Mouse (Mus musculus) forebrain, embryonic 11.5 days (tissue): ENCODE results near the gene Flcn. TPM values are rescaled to one million over a fixed set of nuclear protein-coding genes. Genes with fewer than 3 reads are reported as not detected.

Experiments
- ATAC-seq: fragments of 200-750 bp; cut with Nextera tagmentation; replicated peaks from 2 replicates; pipeline ENCODE4 v1.8.0; 2017; ENCODE audit warnings: moderate TSS enrichment; ENCODE audit not compliant: low FRiP score
- DNase-seq: peaks from one replicate; pipeline ENCODE4 v3.0.0-alpha.2; 2017; ENCODE audit warnings: low spot score
- H3K27ac ChIP-seq: fragments of 300-500 bp; sonication (generic); 2 replicates; pipeline ENCODE4 v1.5.1; 2014; ENCODE audit warnings: low read depth, low read length
- H3K27me3 ChIP-seq: fragments of 300-500 bp; sonication (generic); 2 replicates; pipeline ENCODE4 v1.6.1; 2014; ENCODE audit warnings: mild to moderate bottlenecking, low read length, mixed read lengths; ENCODE audit not compliant: control insufficient read depth, insufficient read depth
- H3K36me3 ChIP-seq: fragments of 300-500 bp; sonication (generic); 2 replicates; pipeline ENCODE4 v1.6.1; 2014; ENCODE audit warnings: mild to moderate bottlenecking, low read length, moderate library complexity, mixed read lengths; ENCODE audit not compliant: control insufficient read depth, insufficient read depth
- H3K4me1 ChIP-seq: fragments of 300-500 bp; sonication (generic); replicated peaks from 2 replicates; pipeline ENCODE4 v1.6.1; 2014; ENCODE audit warnings: low read length, mixed read lengths; ENCODE audit not compliant: control insufficient read depth, insufficient read depth
- H3K4me2 ChIP-seq: fragments of 300-500 bp; sonication (generic); 2 replicates; pipeline ENCODE4 v1.6.1; 2014; ENCODE audit warnings: low read depth, mild to moderate bottlenecking, low read length, moderate library complexity, mixed read lengths; ENCODE audit not compliant: severe bottlenecking
- H3K4me3 ChIP-seq: fragments of 300-500 bp; sonication (generic); 2 replicates; pipeline ENCODE4 v1.5.1; 2014; ENCODE audit warnings: low read depth, low read length
- H3K9ac ChIP-seq: fragments of 300-500 bp; sonication (generic); 2 replicates; pipeline ENCODE4 v1.6.1; 2014; ENCODE audit warnings: low read length
- H3K9me3 ChIP-seq: fragments of 300-500 bp; sonication (generic); 2 replicates; pipeline ENCODE4 v1.6.1; 2016; ENCODE audit warnings: low read length, mixed read lengths; ENCODE audit not compliant: control insufficient read depth
- WGBS: fragments of 180-500 bp; shearing (Covaris S2); extraction: QIAGEN DNeasy Blood & Tissue Kit; methylation state at CpG from one replicate; pipeline ENCODE4 v1.1.7; 2014; 5-methylcytosine and 5-hydroxymethylcytosine counted together
- polyA plus RNA-seq: library from polyadenylated mRNA; unstranded; fragments of >200 nt; fragmentation: Nextera tagmentation; extraction: Ambion mirVana; gene quantifications from 2 replicates; pipeline ENCODE4 v1.2.1, GENCODE M21; 2014

The Flcn gene
- 36.0 and 36.7 TPM in 2 replicates for polyA plus RNA-seq

- peak within 1 kb of the TSS; percentile 71 for H3K4me3 ChIP-seq
- H3K4me2 ChIP-seq = peak within 1 kb of the TSS; percentile 88
- under 1% methylated on average over 52 of the region's 52 CpGs for WGBS
- H3K9ac ChIP-seq = peak within 1 kb of the TSS; percentile 97
- ATAC-seq = peak; percentile 95
- no peaks in the 10 kb centered on the region for H3K27me3 ChIP-seq
- H3K4me1 ChIP-seq = peaks cover 5% of the 10 kb centered on the region; the same call in 1 of the 2 replicates
- no peaks in the 10 kb centered on the region for H3K36me3 ChIP-seq
- H3K9me3 ChIP-seq = no peaks in the 10 kb centered on the region
- DNase-seq = peak; percentile 92
- H3K27ac ChIP-seq = peak within 1 kb of the TSS; percentile 94
These were observed at the start of gene Flcn for GRCm38 (mm10) chr11:59809670-59810474. Gene Flcn, minus strand, starts transcription at chr11:59810016.

- Histone ChIP-seq H3K27ac (no peak overlapping the region), H3K9me3 (no peaks in the 10 kb centered on the region), H3K27me3 (no peaks in the 10 kb centered on the region), H3K4me3 (no peak overlapping the region), H3K4me1 (no peaks in the 10 kb centered on the region; the same call in 1 of the 2 replicates), H3K9ac (no peak overlapping the region), H3K36me3 (no peaks in the 10 kb centered on the region), H3K4me2 (no peak overlapping the region)
- no peak for ATAC-seq
- WGBS = 78% methylated on average over 3 of the region's 3 CpGs
- DNase-seq = peak; percentile 37
These were observed 43.0 kb upstream of the Flcn start for GRCm38 (mm10) chr11:59852865-59853264.

- Histone ChIP-seq H3K4me2 (peak overlapping the region; percentile 79), H3K9ac (peak overlapping the region; percentile 93), H3K27ac (peak overlapping the region; percentile 71), H3K36me3 (no peaks in the 10 kb centered on the region; the same call in 1 of the 2 replicates), H3K9me3 (no peaks in the 10 kb centered on the region), H3K27me3 (no peaks in the 10 kb centered on the region), H3K4me3 (peak overlapping the region; percentile 76), H3K4me1 (no peaks in the 10 kb centered on the region; the same call in 1 of the 2 replicates)
- ATAC-seq = peak; percentile 92
- peak; percentile 84 for DNase-seq
- WGBS = under 1% methylated on average over 66 of the region's 69 CpGs
These were observed 38.4 kb upstream of the Flcn start for GRCm38 (mm10) chr11:59847891-59848884.

- no peak overlapping the region; the same call in 1 of the 2 replicates for H3K4me2 ChIP-seq
- H3K4me1 ChIP-seq = no peaks in the 10 kb centered on the region; the same call in 1 of the 2 replicates
- peak overlapping the region; percentile 76 for H3K4me3 ChIP-seq
- no peak overlapping the region for H3K27ac ChIP-seq
- WGBS = 14% methylated on average over 2 of the region's 2 CpGs
- H3K9me3 ChIP-seq = no peaks in the 10 kb centered on the region
- DNase-seq (peak; percentile 64), ATAC-seq (no peak)
- no peaks in the 10 kb centered on the region; the same call in 1 of the 2 replicates for H3K36me3 ChIP-seq
- no peaks in the 10 kb centered on the region for H3K27me3 ChIP-seq
- no peak overlapping the region for H3K9ac ChIP-seq
These were observed 37.3 kb upstream of the Flcn start for GRCm38 (mm10) chr11:59847131-59847530.

- no peaks in the 10 kb centered on the region for H3K9me3 ChIP-seq
- no peak overlapping the region for H3K27ac ChIP-seq
- WGBS = 95% methylated on average over 11 of the region's 11 CpGs
- H3K27me3 ChIP-seq = no peaks in the 10 kb centered on the region
- H3K36me3 ChIP-seq = no peaks in the 10 kb centered on the region; the same call in 1 of the 2 replicates
- DNase-seq (no peak), ATAC-seq (no peak)
- H3K4me1 ChIP-seq = no peaks in the 10 kb centered on the region; the same call in 1 of the 2 replicates
- no peak overlapping the region for H3K4me2 ChIP-seq
- no peak overlapping the region for H3K4me3 ChIP-seq
- no peak overlapping the region for H3K9ac ChIP-seq
These were observed 36.5 kb upstream of the Flcn start for GRCm38 (mm10) chr11:59846311-59846710.

- ATAC-seq (peak; percentile 98), DNase-seq (peak; percentile 98)
- Histone ChIP-seq H3K9ac (peak within 1 kb of the TSS; percentile 80), H3K4me3 (peak within 1 kb of the TSS; percentile 69), H3K4me1 (peaks cover 5% of the 10 kb centered on the region), H3K27ac (peak within 1 kb of the TSS; percentile 96), H3K27me3 (no peaks in the 10 kb centered on the region), H3K9me3 (no peaks in the 10 kb centered on the region), H3K4me2 (peak within 1 kb of the TSS; percentile 62), H3K36me3 (no peaks in the 10 kb centered on the region)
- WGBS = 1% methylated on average over 41 of the region's 43 CpGs
These were observed 29.8 kb upstream of the Flcn start, which contains the start of gene Cops3 for GRCm38 (mm10) chr11:59839459-59840126. Gene Cops3, minus strand, starts transcription at chr11:59839838.

- ATAC-seq (peak; percentile 97), DNase-seq (peak; percentile 96)
- Histone ChIP-seq H3K9me3 (no peaks in the 10 kb centered on the region), H3K4me1 (peaks cover 5% of the 10 kb centered on the region), H3K9ac (peak within 1 kb of the TSS; percentile 80), H3K27me3 (no peaks in the 10 kb centered on the region), H3K36me3 (no peaks in the 10 kb centered on the region), H3K27ac (peak within 1 kb of the TSS; percentile 96), H3K4me2 (peak within 1 kb of the TSS; percentile 62), H3K4me3 (peak within 1 kb of the TSS; percentile 69)
- WGBS = under 1% methylated on average over 24 of the region's 24 CpGs
These were observed 29.2 kb upstream of the Flcn start, which contains the start of gene Nt5m for GRCm38 (mm10) chr11:59839008-59839458. Gene Nt5m, plus strand, starts transcription at chr11:59839447.
